Mouse (Mus musculus) adrenal gland, adult 8-10 months (tissue): ENCODE results near the gene Ube2o. TPM values are rescaled to one million over a fixed set of nuclear protein-coding genes. Genes with fewer than 3 reads are reported as not detected.

ENCODE experiments used
- total RNA-seq, 4 experiments: library from RNA; stranded (reverse); gene quantifications; 2 replicates each; pipeline ENCODE4 v1.2.4; 2022

Ube2o gene
- total RNA-seq, 4 experiments from 2014 or later, result 26.5 to 38.4 (median 33.9) TPM

Other genes starting within 250 kb of the Ube2o start
- under 1 TPM in 2 of 4 experiments, not detected in 2; 0.09 to 0.21 TPM for gene Foxj1, start 246.0 kb downstream of the Ube2o start, total RNA-seq
- 10 to 100 TPM in 2 of 4 experiments, 1 to 10 TPM in 2; 4.8 to 16.9 (median 9.3) TPM for gene Rnf157, start 168.4 kb downstream of the Ube2o start, total RNA-seq
- 10 to 100 TPM; 26.1 to 36.2 (median 29.8) TPM for gene Ubald2, start 147.4 kb downstream of the Ube2o start, total RNA-seq
- gene Qrich2, start 115.2 kb downstream of the Ube2o start, total RNA-seq, result under 1 TPM in 1 of 4 experiments, not detected in 3; 0.11 TPM
- gene Prpsap1, start 87.2 kb downstream of the Ube2o start, total RNA-seq, result 100 to 1,000 TPM; 104 to 122 (median 111) TPM
- gene Sphk1, start 50.5 kb downstream of the Ube2o start, total RNA-seq, result 1 to 10 TPM; 3.0 to 4.7 (median 3.5) TPM
- not detected for gene Aanat, start 5.0 kb upstream of the Ube2o start, total RNA-seq
- gene Rhbdf2, start 45.6 kb upstream of the Ube2o start, total RNA-seq, result 10 to 100 TPM; 13.3 to 20.5 (median 15.0) TPM
- 10 to 100 TPM; 16.6 to 27.2 (median 22.8) TPM for gene Prcd, start 72.1 kb upstream of the Ube2o start, total RNA-seq
- gene Cygb, start 72.9 kb upstream of the Ube2o start, total RNA-seq, result 10 to 100 TPM; 33.4 to 64.8 (median 48.2) TPM
- gene St6galnac1, start 194.1 kb upstream of the Ube2o start, total RNA-seq, result under 1 TPM in 3 of 4 experiments, not detected in 1; 0.17 to 0.99 (median 0.19) TPM
- 100 to 1,000 TPM in 2 of 4 experiments, 10 to 100 TPM in 2; 43.8 to 117 (median 81.5) TPM for gene Mxra7, start 246.6 kb upstream of the Ube2o start, total RNA-seq